ENCODE assay signal across 8 mouse cellular contexts in the genomic region with DNA sequence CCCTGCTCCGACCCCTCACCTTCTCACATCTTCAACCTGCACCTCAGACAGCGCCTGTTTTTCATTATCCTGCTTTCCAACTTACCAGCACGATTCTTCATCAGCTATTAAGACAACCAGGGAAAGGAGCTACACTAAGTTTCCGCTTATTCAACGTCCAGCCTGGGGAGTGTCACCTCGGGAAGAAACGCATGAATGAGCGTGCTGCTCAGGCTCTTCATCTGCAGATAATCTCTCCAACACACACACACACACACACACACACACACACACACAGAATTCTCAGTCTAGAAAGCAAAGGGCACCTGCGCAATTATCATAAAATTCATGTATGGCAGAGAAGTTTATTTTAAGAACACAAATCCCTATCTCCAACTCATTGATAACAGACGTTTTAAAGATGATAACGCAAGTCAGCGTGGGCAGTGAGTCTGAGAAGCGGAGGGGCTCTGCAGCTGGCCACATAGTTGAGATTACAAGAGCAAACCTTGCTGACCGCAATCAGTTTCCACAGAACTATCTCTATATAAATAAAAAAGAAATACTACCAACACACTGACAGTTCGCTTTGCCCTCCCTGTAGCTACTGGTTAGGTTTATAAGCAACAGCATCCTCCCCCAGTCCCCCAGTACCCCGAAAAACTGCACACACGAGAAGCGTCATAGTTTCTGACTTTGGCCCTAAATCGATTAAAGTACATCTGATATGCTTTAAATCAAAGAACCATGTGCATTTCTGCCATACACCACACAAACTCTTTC. TPM values are rescaled to one million over a fixed set of nuclear protein-coding genes. Genes with fewer than 3 reads are reported as not detected.
DNase-seq lines count a peak whose midpoint lies in the region; ATAC-seq and TF ChIP-seq lines count a peak whose summit lies in the region.

No protein-coding gene starts in this region.

- no peaks in the 10 kb centered on the region for H3K9me3 ChIP-seq in kidney, postnatal 0 days (replicated peaks; ENCODE audit: low read length)
- no peaks in the 10 kb centered on the region for H3K9me3 ChIP-seq in embryonic facial prominence, embryonic 13.5 days
- H3K9me3 ChIP-seq in hindbrain, postnatal 0 days (ENCODE audit: low read length), result no peaks in the 10 kb centered on the region
- no peaks in the 10 kb centered on the region for H3K9me3 ChIP-seq in midbrain, postnatal 0 days (ENCODE audit: low read length)

- peak; percentile 30 for DNase-seq in kidney, postnatal 0 days (ENCODE audit: low spot score)
- no peak for DNase-seq in kidney, adult 11 months
- no peak for DNase-seq in hindbrain, postnatal 0 days (ENCODE audit: low spot score)
- no peak for DNase-seq in midbrain, postnatal 0 days (ENCODE audit: low spot score)
- no peak for DNase-seq in adrenal gland, postnatal 4 days (ENCODE audit: low spot score in 2 of 2)
- no peak for DNase-seq in thymus, adult 18-20 months
- DNase-seq in embryo, embryonic 10.5 days (ENCODE audit: low spot score), result no peak

- H3K4me2 ChIP-seq in kidney, postnatal 0 days (ENCODE audit: low read length), result peak overlapping the region; percentile 92
- H3K4me2 ChIP-seq in embryonic facial prominence, embryonic 13.5 days, result peak overlapping the region; percentile 90
- peak overlapping the region; percentile 96 for H3K4me2 ChIP-seq in hindbrain, postnatal 0 days (ENCODE audit: low read depth, low read length)
- H3K4me2 ChIP-seq in midbrain, postnatal 0 days (ENCODE audit: low read depth, low read length, poor library complexity, severe bottlenecking), result peak overlapping the region; percentile 96

- peaks cover 30% of the 10 kb centered on the region for H3K4me1 ChIP-seq in kidney, postnatal 0 days (replicated peaks; ENCODE audit: insufficient read depth, low read length)
- H3K4me1 ChIP-seq in embryonic facial prominence, embryonic 13.5 days, result peaks cover 62% of the 10 kb centered on the region
- H3K4me1 ChIP-seq in hindbrain, postnatal 0 days (ENCODE audit: insufficient read depth, low read length), result peaks cover 17% of the 10 kb centered on the region
- peaks cover 9% of the 10 kb centered on the region; the same call in 1 of the 2 replicates for H3K4me1 ChIP-seq in midbrain, postnatal 0 days (ENCODE audit: insufficient read depth, low read length)

- peak overlapping the region; percentile 97; the same call in 1 of the 2 replicates for H3K9ac ChIP-seq in kidney, postnatal 0 days (ENCODE audit: low read depth, low read length)
- H3K9ac ChIP-seq in embryonic facial prominence, embryonic 13.5 days, result peak overlapping the region; percentile 100
- peak overlapping the region; percentile 97 for H3K9ac ChIP-seq in hindbrain, postnatal 0 days (replicated peaks; ENCODE audit: low read length)
- peak overlapping the region; percentile 99; the same call in 1 of the 2 replicates for H3K9ac ChIP-seq in midbrain, postnatal 0 days (replicated peaks; ENCODE audit: low read length, poor library complexity, severe bottlenecking)

- H3K36me3 ChIP-seq in kidney, postnatal 0 days (ENCODE audit: insufficient read depth, low read length), result no peaks in the 10 kb centered on the region
- H3K36me3 ChIP-seq in embryonic facial prominence, embryonic 13.5 days, result peaks cover under 1% of the 10 kb centered on the region; the same call in 1 of the 2 replicates
- no peaks in the 10 kb centered on the region for H3K36me3 ChIP-seq in hindbrain, postnatal 0 days (ENCODE audit: insufficient read depth, low read length)
- H3K36me3 ChIP-seq in midbrain, postnatal 0 days (ENCODE audit: insufficient read depth, low read length), result no peaks in the 10 kb centered on the region

- no peaks in the 10 kb centered on the region for H3K27me3 ChIP-seq in kidney, postnatal 0 days (ENCODE audit: insufficient read depth, low read length)
- H3K27me3 ChIP-seq in embryonic facial prominence, embryonic 13.5 days, result no peaks in the 10 kb centered on the region
- no peaks in the 10 kb centered on the region for H3K27me3 ChIP-seq in hindbrain, postnatal 0 days (ENCODE audit: insufficient read depth, low read length)
- H3K27me3 ChIP-seq in midbrain, postnatal 0 days (ENCODE audit: insufficient read depth, low read length), result no peaks in the 10 kb centered on the region

- no peak for TF ChIP-seq CTCF in kidney, postnatal 0 days (IDR thresholded peaks at IDR 0.05; ENCODE audit: low read depth)
- TF ChIP-seq CTCF in hindbrain, postnatal 0 days (IDR thresholded peaks at IDR 0.05; ENCODE audit: low read depth), result no peak
- no peak for TF ChIP-seq CTCF in midbrain, postnatal 0 days (IDR thresholded peaks at IDR 0.05)

- no peak for ATAC-seq in kidney, postnatal 0 days (replicated peaks; ENCODE audit: low FRiP score, low read depth)
- ATAC-seq in embryonic facial prominence, embryonic 13.5 days (ENCODE audit: insufficient number of reproducible peaks, insufficient read depth, low FRiP score, low TSS enrichment, low read depth), result no peak
- no peak for ATAC-seq in hindbrain, postnatal 0 days
- ATAC-seq in midbrain, postnatal 0 days (ENCODE audit: low FRiP score), result no peak

- no peak overlapping the region for H3K27ac ChIP-seq in kidney, postnatal 0 days
- H3K27ac ChIP-seq in embryonic facial prominence, embryonic 13.5 days, result peak overlapping the region; percentile 76
- H3K27ac ChIP-seq in hindbrain, postnatal 0 days, result peak overlapping the region; percentile 94
- peak overlapping the region; percentile 51; the same call in 1 of the 2 replicates for H3K27ac ChIP-seq in midbrain, postnatal 0 days (ENCODE audit: low read depth, low read length)

- peak overlapping the region; percentile 86 for H3K4me3 ChIP-seq in kidney, postnatal 0 days (replicated peaks; ENCODE audit: low read depth, low read length)
- H3K4me3 ChIP-seq in embryonic facial prominence, embryonic 13.5 days, result peak overlapping the region; percentile 84
- H3K4me3 ChIP-seq in hindbrain, postnatal 0 days (ENCODE audit: low read length), result peak overlapping the region; percentile 87
- peak overlapping the region; percentile 86 for H3K4me3 ChIP-seq in midbrain, postnatal 0 days (ENCODE audit: low read depth, low read length)

- WGBS in kidney, postnatal 0 days, result 25% methylated on average over 19 of the region's 19 CpGs
- 19% methylated on average over 19 of the region's 19 CpGs for WGBS in embryonic facial prominence, embryonic 13.5 days
- 27% methylated on average over 19 of the region's 19 CpGs for WGBS in hindbrain, postnatal 0 days
- WGBS in midbrain, postnatal 0 days, result 20% methylated on average over 19 of the region's 19 CpGs

RNA-seq across cellular contexts. Expression of a gene that starts 1.8 kb away (rescaled TPM):
- 2.3 and 2.4 TPM in 2 replicates for polyA plus RNA-seq in kidney, postnatal 0 days (2015; fragmentation: Nextera tagmentation; extraction: Ambion mirVana)
- polyA plus RNA-seq in embryonic facial prominence, embryonic 13.5 days (2015; fragmentation: Nextera tagmentation; extraction: Ambion mirVana), result 2.9 and 3.0 TPM in 2 replicates
- total RNA-seq in hindbrain, postnatal 0 days (2014; rRNA removed), result 22.7 and 23.3 TPM in 2 replicates
- polyA plus RNA-seq in hindbrain, postnatal 0 days (2015; fragmentation: Nextera tagmentation; extraction: Ambion mirVana), result 3.0 and 3.1 TPM in 2 replicates
- total RNA-seq in midbrain, postnatal 0 days (2014; rRNA removed), result 21.1 and 37.9 TPM in 2 replicates
- polyA plus RNA-seq in midbrain, postnatal 0 days (2015; fragmentation: Nextera tagmentation; extraction: Ambion mirVana), result 2.2 and 2.7 TPM in 2 replicates
- 10 to 100 TPM; 13.4 to 13.5 TPM for total RNA-seq in adrenal gland, postnatal 4 days (2021)
